Mouse (Mus musculus) hindbrain, embryonic 15.5 days (tissue): Measurements from ENCODE around the gene Pou1f1. TPM values are rescaled to one million over a fixed set of nuclear protein-coding genes. Genes with fewer than 3 reads are reported as not detected.

Experiments
- ATAC-seq: fragments of 200-750 bp; cut with Nextera tagmentation; 2 replicates; pipeline ENCODE4 v1.8.0; 2017; ENCODE audit warnings: low read depth, moderate number of reproducible peaks, moderate TSS enrichment; ENCODE audit not compliant: low FRiP score
- H3K27ac ChIP-seq: fragments of 300-500 bp; sonication (generic); replicated peaks from 2 replicates; pipeline ENCODE4 v1.5.1; 2015; ENCODE audit warnings: mild to moderate bottlenecking, inconsistent platforms
- H3K27me3 ChIP-seq: fragments of 300-500 bp; sonication (generic); 2 replicates; pipeline ENCODE4 v1.6.1; 2015; ENCODE audit warnings: control low read depth, inconsistent platforms
- H3K36me3 ChIP-seq: fragments of 300-500 bp; sonication (generic); 2 replicates; pipeline ENCODE4 v1.6.1; 2015; ENCODE audit warnings: control low read depth, inconsistent platforms
- H3K4me1 ChIP-seq: fragments of 300-500 bp; sonication (generic); replicated peaks from 2 replicates; pipeline ENCODE4 v1.6.1; 2015; ENCODE audit warnings: control low read depth, inconsistent platforms
- H3K4me2 ChIP-seq: fragments of 300-500 bp; sonication (generic); 2 replicates; pipeline ENCODE4 v1.6.1; 2015; ENCODE audit warnings: moderate library complexity, mild to moderate bottlenecking, inconsistent platforms
- H3K4me3 ChIP-seq: fragments of 300-500 bp; sonication (generic); 2 replicates; pipeline ENCODE4 v1.5.1; 2015; ENCODE audit warnings: mild to moderate bottlenecking, inconsistent platforms
- H3K9ac ChIP-seq: fragments of 300-500 bp; sonication (generic); 2 replicates; pipeline ENCODE4 v1.6.1; 2015; ENCODE audit warnings: inconsistent platforms
- H3K9me3 ChIP-seq: fragments of 300-500 bp; sonication (generic); 2 replicates; pipeline ENCODE4 v1.6.1; 2016; ENCODE audit warnings: control low read depth, inconsistent platforms
- WGBS: fragments of 180-500 bp; shearing (Covaris S2); methylation state at CpG from one replicate; pipeline ENCODE4 v1.1.7; 2015; 5-methylcytosine and 5-hydroxymethylcytosine counted together
- polyA plus RNA-seq: library from polyadenylated mRNA; unstranded; fragments of >200 nt; fragmentation: Nextera tagmentation; extraction: Ambion mirVana; gene quantifications from 2 replicates; pipeline ENCODE4 v1.2.1, GENCODE M21; 2015

Pou1f1 gene
- 0.09 TPM in 1 of 2 replicates, not detected in the other for polyA plus RNA-seq

DNA sequence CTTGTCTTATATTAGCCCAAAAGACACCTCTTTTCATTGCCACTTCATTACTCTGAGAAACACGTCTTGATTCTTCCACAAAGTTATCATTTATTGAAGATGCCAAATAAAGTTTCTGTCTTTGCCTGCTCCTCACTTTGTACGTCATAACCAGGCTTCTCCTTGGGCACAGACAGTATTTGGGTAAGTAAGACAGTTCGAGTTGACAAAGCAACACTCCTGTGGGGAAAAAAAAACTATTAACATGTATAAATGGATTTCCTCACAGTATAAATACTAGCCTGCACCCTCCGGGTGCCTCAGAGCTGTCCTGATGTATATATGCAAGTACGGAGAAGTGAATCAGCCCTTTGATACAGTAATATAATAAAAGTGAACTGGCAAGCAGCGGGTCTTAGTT lies at the start of gene Pou1f1:
Gene Pou1f1, plus strand, starts transcription at position 301 of the 400 bp plus-strand sequence.
- no peak within 1 kb of the TSS for H3K4me2 ChIP-seq
- no peaks in the 10 kb centered on the region for H3K27me3 ChIP-seq
- H3K9ac ChIP-seq = no peak within 1 kb of the TSS
- H3K4me1 ChIP-seq = no peaks in the 10 kb centered on the region
- H3K27ac ChIP-seq = no peak within 1 kb of the TSS
- H3K9me3 ChIP-seq = no peaks in the 10 kb centered on the region
- no peaks in the 10 kb centered on the region for H3K36me3 ChIP-seq
- WGBS = 87% methylated on average over 6 of the region's 6 CpGs
- ATAC-seq = no peak
- H3K4me3 ChIP-seq = no peak within 1 kb of the TSS

- WGBS = 90% methylated on average over 4 of the region's 4 CpGs
- Histone ChIP-seq H3K4me3 (no peak overlapping the region), H3K4me2 (no peak overlapping the region), H3K36me3 (no peaks in the 10 kb centered on the region), H3K27me3 (no peaks in the 10 kb centered on the region), H3K27ac (no peak overlapping the region), H3K4me1 (no peaks in the 10 kb centered on the region), H3K9me3 (no peaks in the 10 kb centered on the region), H3K9ac (no peak overlapping the region)
- ATAC-seq = no peak
Measured at GRCm38 (mm10) chr16:65470650-65471049, 49.7 kb upstream of the Pou1f1 start.

GRCm38 (mm10) chr16:65472472-65473001 lies 47.8 kb upstream of the Pou1f1 start:
- H3K9ac ChIP-seq = no peak overlapping the region
- no peaks in the 10 kb centered on the region for H3K4me1 ChIP-seq
- peak; percentile 66; the same call in 1 of the 2 replicates for ATAC-seq
- no peak overlapping the region for H3K4me3 ChIP-seq
- no peak overlapping the region for H3K27ac ChIP-seq
- H3K36me3 ChIP-seq = no peaks in the 10 kb centered on the region
- no peaks in the 10 kb centered on the region for H3K27me3 ChIP-seq
- H3K9me3 ChIP-seq = no peaks in the 10 kb centered on the region
- H3K4me2 ChIP-seq = no peak overlapping the region
- 22% methylated on average over 5 of the region's 5 CpGs for WGBS

DNA sequence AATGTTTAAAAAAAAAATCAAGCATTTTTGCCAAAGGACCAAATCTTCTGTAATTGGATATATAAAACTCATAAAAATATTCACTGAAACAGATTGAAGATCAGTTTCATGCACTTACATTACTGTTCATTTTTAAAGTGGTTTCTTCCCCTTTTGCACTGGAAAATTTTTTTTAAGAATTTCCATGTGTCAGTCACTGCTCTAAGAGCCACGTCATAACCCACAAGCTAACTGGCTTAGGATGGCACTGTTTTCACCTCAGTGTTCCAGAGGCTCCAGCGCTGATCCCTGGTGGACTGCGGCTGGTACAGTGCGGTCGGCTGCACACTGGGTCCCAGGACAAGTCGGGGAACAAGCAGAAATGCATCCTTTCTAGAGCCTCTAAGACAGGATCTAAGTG lies 34.6 kb upstream of the Pou1f1 start:
- no peaks in the 10 kb centered on the region for H3K9me3 ChIP-seq
- H3K4me3 ChIP-seq = no peak overlapping the region
- 90% methylated on average over 6 of the region's 6 CpGs for WGBS
- H3K36me3 ChIP-seq = no peaks in the 10 kb centered on the region
- no peaks in the 10 kb centered on the region for H3K4me1 ChIP-seq
- no peak overlapping the region for H3K9ac ChIP-seq
- H3K27ac ChIP-seq = no peak overlapping the region
- no peak overlapping the region for H3K4me2 ChIP-seq
- H3K27me3 ChIP-seq = no peaks in the 10 kb centered on the region
- ATAC-seq = no peak

DNA sequence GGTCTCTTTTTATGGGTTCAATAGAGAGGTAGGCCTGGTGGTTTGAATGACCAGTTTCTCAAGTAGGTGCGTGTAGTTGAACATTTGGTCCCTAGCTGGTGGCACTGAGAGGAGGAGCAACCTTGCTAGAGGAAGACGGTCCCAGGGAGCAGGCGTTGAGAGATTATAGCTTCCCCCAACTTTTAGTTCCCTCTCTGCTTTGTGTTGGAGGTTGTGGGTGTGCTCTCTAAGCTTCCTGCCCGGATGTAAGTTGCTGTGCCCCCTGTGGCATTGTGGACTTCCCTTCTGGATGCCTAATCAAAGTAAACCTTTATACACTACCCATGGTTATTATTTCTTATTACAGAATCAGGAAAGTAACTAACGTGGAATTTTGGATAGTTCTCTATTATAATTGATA lies 24.3 kb upstream of the Pou1f1 start:
- H3K4me3 ChIP-seq = no peak overlapping the region
- ATAC-seq = no peak
- H3K4me1 ChIP-seq = no peaks in the 10 kb centered on the region
- H3K27me3 ChIP-seq = no peaks in the 10 kb centered on the region
- H3K36me3 ChIP-seq = no peaks in the 10 kb centered on the region
- no peak overlapping the region for H3K27ac ChIP-seq
- no peak overlapping the region for H3K9ac ChIP-seq
- WGBS = 86% methylated on average over 5 of the region's 5 CpGs
- no peak overlapping the region for H3K4me2 ChIP-seq
- no peaks in the 10 kb centered on the region for H3K9me3 ChIP-seq

DNA sequence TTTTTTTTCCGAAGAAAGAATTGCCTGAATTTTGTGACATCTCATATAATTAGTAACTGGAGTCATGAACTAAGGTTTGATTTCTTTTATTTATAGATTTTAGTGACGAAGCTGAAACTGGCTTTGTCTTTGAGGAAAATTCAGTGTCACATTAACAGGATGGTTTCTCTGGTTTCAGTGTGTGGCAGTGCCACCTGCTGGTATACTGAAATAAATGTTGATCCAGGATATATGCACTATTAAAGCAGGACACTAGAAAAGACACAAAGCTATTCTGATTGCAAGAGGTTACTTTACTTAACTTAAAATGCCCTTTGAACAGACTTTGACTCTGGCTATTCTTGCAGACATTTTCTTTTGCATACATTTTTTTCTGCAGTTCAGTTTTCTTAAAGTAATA lies 23.3 kb upstream of the Pou1f1 start:
- 40% methylated on average over 2 of the region's 2 CpGs for whole genome bisulfite sequencing
- H3K4me2 ChIP-seq = no peak overlapping the region
- H3K27ac ChIP-seq = no peak overlapping the region
- no peaks in the 10 kb centered on the region for H3K36me3 ChIP-seq
- H3K9ac ChIP-seq = no peak overlapping the region
- no peak overlapping the region for H3K4me3 ChIP-seq
- no peak for ATAC-seq
- H3K4me1 ChIP-seq = no peaks in the 10 kb centered on the region
- H3K9me3 ChIP-seq = no peaks in the 10 kb centered on the region
- no peaks in the 10 kb centered on the region for H3K27me3 ChIP-seq

DNA sequence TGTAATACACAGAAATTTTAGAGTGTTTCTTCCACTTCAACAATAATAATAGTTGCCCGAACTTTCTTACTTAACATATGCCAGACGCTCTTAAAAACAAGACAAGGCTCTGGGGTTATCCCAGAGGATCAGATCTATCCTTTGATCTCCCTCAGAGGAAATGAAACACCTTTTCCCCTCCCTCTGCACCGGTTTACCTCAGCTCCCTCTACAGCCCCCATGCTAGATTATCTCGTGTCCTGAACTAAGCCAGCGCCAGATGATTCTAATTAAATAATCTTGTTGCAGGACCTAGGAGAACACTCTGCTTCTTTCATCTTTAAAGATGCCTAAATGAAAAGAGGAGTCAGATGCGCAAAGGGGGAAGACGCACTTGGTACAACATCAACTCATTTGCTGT lies 6.1 kb upstream of the Pou1f1 start:
- 81% methylated on average over 7 of the region's 7 CpGs for WGBS
- Histone ChIP-seq H3K4me1 (no peaks in the 10 kb centered on the region), H3K27ac (no peak overlapping the region), H3K4me3 (no peak overlapping the region), H3K36me3 (no peaks in the 10 kb centered on the region), H3K4me2 (no peak overlapping the region), H3K9me3 (no peaks in the 10 kb centered on the region), H3K9ac (no peak overlapping the region), H3K27me3 (no peaks in the 10 kb centered on the region)
- ATAC-seq = no peak

DNA sequence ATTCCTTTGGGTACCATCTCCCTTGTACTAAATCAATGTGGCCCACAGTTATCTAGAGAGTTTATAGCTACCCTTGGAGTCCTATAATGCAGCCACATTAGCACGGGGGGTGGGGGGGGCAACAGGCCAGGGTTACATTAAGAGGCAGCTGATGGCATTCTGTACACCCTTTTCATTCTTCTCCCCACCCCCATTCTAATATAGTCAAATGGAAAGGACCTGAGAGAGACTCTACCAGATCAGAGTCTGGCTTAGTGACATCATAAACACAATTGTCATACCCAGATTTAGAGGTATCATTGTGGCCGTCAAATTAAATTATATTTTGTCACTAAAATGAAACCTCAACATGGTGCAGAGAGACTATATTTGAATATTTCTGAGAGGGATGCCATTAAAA lies 5.7 kb downstream of the Pou1f1 start:
- Histone ChIP-seq H3K4me1 (no peaks in the 10 kb centered on the region), H3K27ac (no peak overlapping the region), H3K27me3 (no peaks in the 10 kb centered on the region), H3K4me3 (no peak overlapping the region), H3K4me2 (no peak overlapping the region), H3K36me3 (no peaks in the 10 kb centered on the region), H3K9ac (no peak overlapping the region), H3K9me3 (no peaks in the 10 kb centered on the region)
- no peak for ATAC-seq
- 83% methylated on average over 2 of the region's 2 CpGs for WGBS

DNA sequence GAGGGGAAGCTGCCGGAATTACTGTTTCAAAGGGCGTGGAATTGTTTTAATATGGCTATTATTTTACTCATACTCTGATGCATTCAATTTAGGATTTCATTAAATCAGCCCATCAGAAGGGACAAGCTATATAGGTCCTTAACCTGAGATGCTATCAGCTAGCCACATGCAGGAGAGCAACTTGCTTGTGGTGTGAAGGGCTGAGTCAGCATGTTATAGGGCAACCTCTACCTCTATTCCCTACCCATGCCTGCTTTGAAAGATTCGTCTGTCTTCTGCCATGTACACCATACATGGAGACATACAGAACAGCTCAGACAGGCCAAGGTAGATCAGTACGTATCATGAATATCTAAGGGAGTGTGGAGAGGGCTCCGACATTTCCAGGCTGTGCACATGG lies 6.4 kb downstream of the Pou1f1 start:
- H3K27me3 ChIP-seq = no peaks in the 10 kb centered on the region
- no peak overlapping the region for H3K27ac ChIP-seq
- H3K36me3 ChIP-seq = no peaks in the 10 kb centered on the region
- 88% methylated on average over 5 of the region's 5 CpGs for WGBS
- H3K4me1 ChIP-seq = no peaks in the 10 kb centered on the region
- no peak overlapping the region for H3K4me3 ChIP-seq
- H3K4me2 ChIP-seq = no peak overlapping the region
- H3K9me3 ChIP-seq = no peaks in the 10 kb centered on the region
- no peak for ATAC-seq
- H3K9ac ChIP-seq = no peak overlapping the region

DNA sequence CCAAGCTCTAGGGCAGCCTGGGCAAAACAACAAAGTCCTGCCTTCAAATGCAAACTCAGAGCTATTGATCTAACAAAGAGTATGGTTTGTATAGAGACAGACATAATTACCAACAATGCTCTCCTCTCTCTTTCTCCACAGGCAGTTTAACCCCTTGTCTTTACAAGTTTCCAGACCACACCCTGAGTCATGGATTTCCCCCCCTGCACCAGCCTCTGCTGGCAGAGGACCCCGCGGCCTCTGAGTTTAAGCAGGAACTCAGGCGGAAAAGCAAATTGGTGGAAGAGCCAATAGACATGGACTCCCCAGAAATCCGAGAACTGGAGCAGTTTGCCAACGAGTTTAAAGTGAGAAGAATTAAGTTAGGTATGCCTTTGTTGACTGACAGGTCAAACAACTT lies 9.3 kb downstream of the Pou1f1 start:
- Histone ChIP-seq H3K4me2 (no peak overlapping the region), H3K9ac (no peak overlapping the region), H3K36me3 (no peaks in the 10 kb centered on the region), H3K4me1 (no peaks in the 10 kb centered on the region), H3K4me3 (no peak overlapping the region), H3K27ac (no peak overlapping the region), H3K27me3 (no peaks in the 10 kb centered on the region), H3K9me3 (no peaks in the 10 kb centered on the region)
- ATAC-seq = no peak
- 11% methylated on average over 5 of the region's 5 CpGs for whole genome bisulfite sequencing

DNA sequence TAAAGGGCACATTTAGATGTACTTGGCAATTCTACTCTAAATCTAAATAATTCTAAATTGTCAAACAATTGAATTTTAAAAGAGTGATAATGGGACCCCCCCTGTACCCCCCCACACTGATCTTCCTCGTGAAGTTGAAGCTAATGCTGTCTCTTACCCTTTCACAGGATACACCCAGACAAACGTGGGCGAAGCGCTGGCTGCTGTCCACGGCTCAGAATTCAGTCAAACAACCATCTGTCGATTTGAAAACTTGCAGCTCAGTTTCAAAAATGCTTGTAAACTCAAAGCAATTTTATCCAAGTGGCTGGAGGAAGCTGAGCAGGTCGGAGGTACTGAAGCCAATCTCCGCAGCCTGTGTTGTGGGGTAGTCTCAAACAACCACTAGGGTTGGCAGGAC lies 11.4 kb downstream of the Pou1f1 start:
- H3K9me3 ChIP-seq = no peaks in the 10 kb centered on the region
- no peaks in the 10 kb centered on the region for H3K27me3 ChIP-seq
- H3K4me1 ChIP-seq = no peaks in the 10 kb centered on the region
- H3K27ac ChIP-seq = no peak overlapping the region
- no peak overlapping the region for H3K4me3 ChIP-seq
- 76% methylated on average over 8 of the region's 8 CpGs for WGBS
- no peak overlapping the region for H3K9ac ChIP-seq
- no peak overlapping the region for H3K4me2 ChIP-seq
- ATAC-seq = no peak
- H3K36me3 ChIP-seq = no peaks in the 10 kb centered on the region

DNA sequence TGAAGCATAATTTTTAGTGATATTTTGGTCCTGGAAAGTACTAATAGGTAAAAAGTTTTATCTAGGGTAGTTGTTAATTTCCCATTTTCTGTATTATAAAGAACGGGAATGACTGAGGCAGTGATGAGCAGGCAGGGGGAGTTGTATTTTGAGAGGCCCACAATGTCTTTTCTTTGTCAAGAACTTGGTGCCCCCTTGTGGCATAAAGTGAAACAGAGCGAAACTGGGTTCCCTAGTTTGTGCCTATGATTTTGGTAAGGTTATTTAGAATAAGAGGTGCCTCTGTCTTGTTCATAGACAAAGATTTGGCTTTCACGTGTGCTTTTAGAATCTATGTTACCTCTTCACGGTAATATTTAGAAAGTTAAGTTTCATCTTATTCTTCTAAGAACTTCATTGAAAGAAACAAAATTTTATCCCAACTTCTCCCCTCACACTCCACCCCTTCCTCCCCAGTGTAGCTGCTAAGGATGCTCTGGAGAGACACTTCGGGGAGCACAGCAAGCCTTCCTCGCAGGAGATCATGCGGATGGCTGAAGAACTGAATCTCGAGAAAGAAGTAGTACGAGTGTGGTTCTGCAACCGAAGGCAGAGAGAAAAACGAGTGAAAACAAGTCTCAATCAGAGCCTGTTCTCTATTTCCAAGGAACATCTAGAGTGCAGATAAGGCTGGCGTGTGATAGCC lies 13.1 kb downstream of the Pou1f1 start:
- Histone ChIP-seq H3K4me3 (no peak overlapping the region), H3K27me3 (no peaks in the 10 kb centered on the region), H3K9me3 (no peaks in the 10 kb centered on the region), H3K4me2 (no peak overlapping the region), H3K27ac (no peak overlapping the region), H3K4me1 (no peaks in the 10 kb centered on the region), H3K9ac (no peak overlapping the region), H3K36me3 (no peaks in the 10 kb centered on the region)
- 34% methylated on average over 12 of the region's 12 CpGs for WGBS
- ATAC-seq = no peak
